Mouse (Mus musculus): ENCODE measurements around the gene Tceanc2.

Gene Tceanc2

DNA sequence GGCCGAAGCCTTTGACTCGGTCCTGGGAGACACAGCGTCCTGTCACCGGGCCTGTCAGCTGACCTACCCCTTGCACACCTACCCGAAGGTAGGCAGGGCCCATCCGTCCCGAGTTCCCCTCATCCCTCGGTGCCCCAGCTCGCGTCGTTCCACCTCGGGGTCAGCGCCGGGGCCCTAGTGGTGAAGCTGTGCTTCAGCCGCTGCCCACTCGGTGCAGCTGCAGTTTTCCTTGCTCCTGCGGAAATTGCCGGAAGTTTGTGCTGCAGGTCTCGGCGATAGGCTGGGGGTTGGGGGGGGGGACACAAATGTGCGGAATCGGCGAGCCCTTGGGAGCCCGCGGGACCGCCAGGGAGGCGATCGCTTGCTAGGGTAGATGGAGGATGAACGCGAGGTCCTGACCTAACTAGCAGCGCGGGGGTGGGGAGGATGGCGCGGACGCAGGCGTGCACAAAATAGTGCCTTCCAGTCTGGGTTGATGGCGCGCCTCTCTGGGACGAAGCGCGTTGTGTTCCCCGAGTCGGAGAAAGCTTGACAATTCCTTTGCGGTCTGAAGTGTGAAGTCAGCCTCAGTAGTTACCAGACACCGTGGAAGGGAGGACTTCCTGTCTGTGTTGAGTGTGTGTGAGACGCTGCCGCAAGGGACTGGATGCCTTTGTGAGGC lies at the start of gene Tceanc2:
Gene Tceanc2, minus strand, starts transcription at position 287 of the 661 bp plus-strand sequence.
- DNase-seq: peak; percentile 75

DNA sequence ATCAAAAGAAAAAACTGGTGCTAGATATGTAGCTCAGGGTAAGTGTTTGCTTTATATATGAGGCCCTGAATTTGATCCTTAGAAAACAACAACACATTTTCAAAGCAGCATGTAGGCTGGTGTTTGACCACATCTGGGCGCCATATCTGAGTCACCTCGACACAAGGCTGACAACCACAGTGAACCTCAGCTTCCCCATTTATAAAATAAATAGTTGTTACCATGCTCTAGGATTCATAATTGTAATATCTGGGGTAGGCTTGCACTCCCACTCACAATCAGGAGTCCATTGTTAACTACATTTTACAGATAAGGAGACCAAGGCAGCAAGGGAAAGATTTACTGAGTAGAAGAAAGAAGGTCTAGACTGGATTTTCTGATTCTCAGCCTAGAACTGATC lies 47.4 kb upstream of the Tceanc2 start:
- no peak for DNase-seq

DNA sequence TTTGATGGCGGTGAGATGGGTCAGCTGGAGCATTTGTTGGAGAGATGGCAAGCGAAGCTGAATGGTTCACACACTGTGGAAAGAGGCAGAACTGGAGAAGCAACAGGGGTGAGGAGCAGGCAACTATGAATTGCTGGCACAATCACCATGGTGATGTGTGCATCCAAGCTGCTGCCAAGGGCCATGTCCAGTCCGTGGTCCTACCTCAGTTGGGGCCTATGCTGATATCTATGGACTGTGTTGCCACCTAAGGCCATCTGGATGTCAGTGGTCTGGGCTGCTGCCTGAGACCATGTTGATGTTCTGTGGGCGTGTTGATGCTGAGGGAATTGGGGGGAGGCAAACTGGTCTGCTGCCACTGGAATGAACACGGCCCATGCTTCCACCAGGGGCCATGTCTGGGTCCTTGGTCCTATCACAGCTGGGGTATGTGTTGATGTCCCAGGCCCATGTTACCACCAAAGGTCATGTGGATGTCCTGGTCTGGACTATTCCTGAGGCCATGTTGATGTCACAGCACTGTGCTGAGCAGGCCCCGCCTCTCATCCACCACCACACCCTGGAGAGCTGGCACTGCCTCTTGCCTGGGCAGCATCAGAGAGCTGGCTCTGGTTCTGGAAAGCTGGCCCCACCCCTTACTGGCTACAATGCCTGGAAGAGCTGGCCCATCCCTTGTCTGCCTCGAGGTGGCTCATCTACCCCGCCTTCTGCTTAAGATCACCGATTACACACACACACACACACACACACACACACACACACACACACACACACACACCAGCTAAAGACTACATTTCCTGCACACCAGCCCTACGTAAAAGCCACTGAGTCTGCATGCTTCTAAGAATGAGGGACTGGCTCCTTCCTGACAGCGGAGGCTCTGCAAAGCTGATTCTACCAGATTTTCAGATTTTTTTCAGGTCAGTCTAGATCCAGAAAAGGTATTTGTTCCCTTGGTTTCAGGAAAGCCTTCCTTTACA lies 44.6 kb upstream of the Tceanc2 start:
- no peak for DNase-seq

DNA sequence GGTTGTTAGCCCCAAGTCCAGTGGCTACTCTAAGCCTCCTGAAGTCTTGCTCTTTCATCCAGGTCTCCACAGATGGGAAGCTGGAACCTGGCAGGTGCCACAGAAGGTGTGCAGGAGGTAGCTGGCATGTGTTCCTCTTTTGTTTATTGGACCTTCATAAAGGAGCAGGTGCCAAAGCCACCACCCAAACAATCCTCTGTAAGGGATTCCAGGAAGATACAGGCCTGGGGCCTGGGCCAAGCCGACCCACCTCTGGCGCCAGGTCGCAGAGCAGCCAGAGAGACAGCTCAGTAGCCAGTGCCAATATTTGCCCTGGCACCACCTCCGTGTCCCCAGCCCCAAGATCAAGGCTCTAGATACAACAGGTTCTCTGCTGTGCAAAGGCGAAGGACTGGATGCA lies 42.6 kb upstream of the Tceanc2 start:
- no peak for DNase-seq

DNA sequence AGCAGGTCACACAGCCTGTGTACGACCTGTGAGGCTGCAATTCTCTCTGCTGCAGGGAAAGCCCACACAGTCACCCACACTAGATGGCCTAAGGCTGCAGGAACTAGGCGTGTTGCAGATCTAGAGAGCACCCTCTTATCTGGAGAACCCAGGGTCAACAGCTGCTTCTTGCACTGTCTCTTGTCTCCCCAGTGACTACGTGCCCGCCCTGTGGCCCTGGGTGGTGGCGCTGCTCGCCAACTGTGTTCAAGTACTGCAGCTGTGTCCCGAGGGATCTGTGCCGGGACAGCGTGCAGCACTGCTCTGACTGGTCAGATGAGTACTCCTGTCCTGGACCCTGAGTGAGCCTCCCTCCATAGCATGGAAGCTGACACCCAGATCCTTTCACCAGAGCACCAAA lies 38.7 kb upstream of the Tceanc2 start:
- no peak for DNase-seq

DNA sequence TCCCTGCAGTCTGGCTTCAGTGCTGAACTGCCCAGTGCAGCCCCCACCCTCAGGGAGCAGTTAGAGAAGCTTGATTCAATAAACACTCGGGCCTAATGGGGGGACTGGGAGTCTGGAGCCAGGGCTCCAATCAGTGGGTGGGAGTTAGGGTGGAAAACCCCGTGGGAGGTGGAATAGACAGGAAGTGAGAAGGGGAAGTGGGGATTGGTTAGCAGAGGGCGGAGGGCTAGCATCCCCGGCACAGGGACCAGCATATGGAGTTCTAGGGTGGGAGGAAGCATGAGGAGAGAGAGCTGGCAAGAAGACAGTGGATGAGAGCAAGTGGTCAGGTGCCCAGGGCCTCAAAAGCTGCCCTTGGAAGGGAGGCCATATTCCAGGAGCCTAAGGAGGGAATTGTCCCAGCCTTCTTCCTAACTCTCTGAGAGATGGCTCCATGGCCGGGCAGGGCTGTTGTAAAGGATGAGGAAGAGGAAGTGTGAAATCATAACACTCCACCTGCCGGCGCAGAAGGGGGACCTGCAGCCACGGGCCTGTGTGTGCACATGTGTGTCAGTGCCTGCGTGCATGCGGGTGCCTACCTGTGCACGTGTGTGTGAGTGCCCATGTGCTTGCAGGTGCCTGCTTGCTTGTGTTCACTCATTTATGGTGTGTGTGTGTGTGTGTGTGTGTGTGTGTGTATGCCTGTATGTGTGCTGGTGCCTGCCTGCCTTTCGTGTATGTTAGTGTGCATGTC lies 34.5 kb upstream of the Tceanc2 start:
- no peak for DNase-seq

DNA sequence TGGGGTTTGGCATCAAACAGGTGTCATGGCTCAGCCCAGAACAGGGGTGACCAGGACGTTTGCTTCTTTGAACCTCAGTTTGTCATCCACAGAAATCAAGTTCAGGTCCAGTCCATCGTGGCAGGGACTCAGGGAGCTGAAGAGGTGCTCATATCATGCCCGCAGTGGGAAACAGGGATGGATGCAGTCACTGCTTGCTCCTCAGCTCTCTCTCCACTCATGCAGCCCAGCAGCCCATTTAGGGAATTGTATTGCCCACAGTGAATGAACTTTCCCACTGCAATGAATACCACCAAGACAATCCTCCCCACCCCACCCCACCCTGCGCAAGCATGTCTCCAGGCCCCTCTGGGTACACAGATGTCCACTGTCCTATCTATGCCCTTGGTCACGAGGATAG lies 33.0 kb upstream of the Tceanc2 start:
- DNase-seq: no peak

DNA sequence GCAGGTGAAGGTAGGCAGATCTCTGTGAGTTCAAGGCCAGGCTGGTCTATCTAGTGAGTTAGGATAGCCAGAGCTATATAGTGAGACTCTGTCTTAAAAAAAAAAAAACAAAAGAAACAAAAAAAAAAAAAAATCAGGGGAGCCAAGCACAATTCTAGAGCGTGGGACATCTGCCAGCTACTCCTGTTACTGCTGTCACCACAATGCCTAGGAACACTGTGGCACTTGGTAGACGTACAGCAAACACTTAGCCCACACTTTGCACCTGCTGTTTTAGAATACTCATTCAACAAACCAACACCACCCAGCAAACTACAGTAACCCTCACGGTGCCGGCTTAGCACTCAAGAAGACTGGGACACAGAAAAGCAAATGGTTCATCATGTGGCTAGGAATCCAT lies 32.5 kb upstream of the Tceanc2 start:
- DNase-seq: no peak

DNA sequence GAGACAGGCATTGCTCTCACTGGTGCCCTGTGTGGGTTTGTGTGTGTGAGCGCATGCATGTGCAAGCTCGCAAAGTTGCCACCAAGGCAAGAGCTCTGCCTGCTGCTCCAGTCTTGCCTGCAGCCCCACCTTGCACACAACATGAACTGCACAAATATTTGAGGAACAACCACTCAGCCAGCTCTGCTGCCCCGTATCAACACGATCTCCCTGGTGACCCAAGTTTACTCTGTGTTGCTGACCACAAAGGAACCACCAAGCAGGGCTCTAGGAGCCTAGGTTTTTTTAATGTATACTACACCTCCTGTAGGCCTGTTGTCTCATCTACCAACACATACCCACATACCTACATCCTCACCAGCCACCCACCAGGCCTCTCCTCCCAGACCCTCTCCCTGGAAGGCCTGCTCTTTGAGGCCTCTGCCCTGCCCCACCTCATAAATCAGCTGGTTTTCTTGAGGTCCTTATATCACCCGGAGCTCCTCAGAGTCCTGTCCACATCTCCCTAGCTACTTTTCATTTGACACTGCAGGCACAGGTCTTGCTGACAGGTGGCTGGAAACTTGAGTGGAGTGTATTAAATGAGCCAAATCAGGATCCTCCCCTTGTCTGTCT lies 31.7 kb upstream of the Tceanc2 start:
- no peak for DNase-seq

DNA sequence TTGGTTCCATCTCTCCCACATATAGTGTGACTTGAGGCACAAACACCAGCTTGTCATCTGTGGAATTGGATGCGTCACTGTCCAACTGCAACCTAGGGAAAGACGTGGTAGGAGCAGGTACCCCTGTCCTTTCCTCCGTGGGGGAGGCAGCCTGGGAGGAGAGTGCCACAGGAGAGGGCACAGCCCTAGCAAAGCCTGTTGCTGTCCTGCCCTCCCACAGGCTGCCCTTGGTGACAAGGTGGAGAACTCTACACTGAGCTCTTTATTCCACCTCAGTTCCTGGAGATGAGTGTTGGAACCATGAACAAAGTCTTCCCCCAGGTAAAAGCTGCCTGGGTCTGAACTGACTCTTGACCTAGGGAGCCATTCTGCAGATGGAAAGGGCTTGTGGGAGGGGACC lies 30.0 kb upstream of the Tceanc2 start, which contains the start of gene Ldlrad1:
Gene Ldlrad1, plus strand, starts transcription at position 301 of the 400 bp plus-strand sequence.
- no peak for DNase-seq

DNA sequence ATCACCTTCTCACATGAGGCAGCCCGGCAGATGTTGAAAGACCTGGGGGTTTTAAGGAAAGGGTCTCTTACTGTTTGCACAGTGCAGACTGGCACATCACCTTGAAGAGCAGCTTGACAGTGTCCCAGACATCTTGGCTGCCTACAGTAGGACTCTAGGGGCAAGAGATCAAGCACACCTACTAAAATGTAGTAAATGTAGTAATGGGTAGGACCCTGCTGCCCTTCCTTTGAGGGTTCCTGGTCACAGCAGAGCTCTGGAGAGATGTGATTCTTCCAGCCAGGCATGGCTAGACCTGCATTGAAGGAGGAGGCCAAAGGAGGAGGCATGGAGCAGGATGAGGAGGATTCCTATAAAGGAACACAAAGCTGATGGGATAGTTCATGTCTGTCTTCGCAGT lies 28.1 kb upstream of the Tceanc2 start:
- DNase-seq: no peak

DNA sequence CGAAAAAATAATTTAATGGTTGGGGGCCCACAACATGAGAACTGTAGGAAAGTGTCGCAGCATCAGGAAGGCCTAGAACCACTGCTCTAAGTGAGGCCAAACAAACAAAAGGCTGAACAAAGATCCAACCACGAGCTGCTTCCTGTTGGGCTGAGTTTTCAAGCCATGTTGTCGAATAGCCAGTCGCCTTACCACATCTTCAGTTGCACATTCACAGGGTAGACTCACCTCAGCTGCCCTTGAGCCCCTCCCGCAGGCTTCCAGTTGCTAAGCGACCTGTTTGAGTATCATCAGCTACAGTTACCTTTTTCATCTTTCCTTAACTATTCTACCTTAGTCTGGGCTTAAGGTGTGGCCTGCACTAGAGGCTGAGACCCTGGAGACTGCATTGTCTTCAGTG lies 24.1 kb upstream of the Tceanc2 start:
- DNase-seq: peak; percentile 22

DNA sequence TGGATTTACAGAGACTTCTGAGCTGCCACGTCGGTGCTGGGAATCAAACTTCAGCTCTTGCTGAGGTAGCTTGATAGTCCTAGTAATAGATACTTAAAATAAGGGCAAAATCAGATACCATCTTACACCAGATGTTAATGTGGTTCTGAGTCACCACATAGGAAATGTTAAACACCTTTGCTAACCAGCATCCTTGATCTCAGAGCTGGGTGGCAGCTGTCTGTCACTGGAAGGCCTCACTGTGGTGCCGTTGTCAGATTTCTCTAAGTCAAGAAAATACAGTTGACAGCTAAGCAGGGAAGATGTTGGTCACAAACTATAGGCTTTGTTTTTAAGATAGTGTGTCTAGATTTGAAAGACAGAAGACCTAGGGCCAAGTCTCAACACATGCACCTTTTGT lies 22.9 kb upstream of the Tceanc2 start:
- DNase-seq: peak; percentile 38

DNA sequence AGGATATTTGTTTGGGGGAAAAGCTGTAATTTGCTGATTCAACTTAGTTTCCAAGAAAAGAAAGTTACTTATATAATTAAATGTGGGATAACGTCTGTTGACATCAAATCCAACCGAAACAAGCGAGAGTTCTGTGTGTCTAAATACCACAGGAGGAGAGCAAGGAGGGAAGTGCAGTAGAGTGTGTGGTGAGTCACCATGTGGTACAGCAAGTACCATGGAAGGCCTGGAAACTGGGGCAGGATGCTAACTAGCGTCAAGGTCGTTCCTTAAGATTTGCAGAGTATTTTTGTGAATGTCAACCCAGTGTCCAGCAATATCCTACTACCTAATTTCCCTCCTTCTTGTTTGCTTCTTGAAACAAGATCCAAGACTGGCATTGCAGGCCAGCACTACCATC lies 19.2 kb upstream of the Tceanc2 start:
- no peak for DNase-seq

DNA sequence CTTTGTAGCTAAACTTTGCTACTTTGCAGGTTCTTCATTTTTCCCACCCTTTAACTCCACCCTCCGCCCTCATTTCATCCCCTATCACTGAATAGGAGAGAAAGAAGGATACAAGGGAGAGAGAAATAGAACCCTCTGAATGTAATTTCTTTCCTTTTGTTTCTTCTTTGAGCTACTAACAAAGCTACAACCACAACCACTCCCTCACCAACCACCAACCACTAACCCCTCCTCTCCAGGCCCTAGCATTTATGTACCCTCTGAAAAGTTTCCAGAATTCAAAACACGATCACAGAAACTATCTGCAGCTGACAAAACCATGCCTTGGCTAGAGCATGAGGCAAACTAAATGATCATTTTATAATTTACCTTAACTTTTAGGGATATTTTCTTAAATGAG lies 17.5 kb upstream of the Tceanc2 start:
- no peak for DNase-seq

DNA sequence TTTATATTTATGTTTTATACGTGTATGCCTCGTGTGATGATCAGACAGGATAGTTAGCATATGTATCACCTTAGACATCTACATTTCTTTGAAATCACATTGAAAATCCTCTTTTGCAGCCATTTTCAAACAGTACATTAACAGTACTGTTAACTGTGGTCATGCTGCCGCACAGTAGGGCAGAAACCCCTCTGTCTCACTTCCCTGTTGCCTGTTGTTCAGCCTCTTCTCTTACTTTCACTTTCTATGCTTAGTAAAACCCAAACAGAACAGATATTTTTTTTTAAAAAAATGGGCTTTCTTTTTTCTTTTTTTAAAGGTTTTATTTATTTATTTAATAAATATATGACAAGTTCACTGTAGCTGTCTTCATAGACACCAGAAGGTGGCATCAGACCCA lies 14.9 kb upstream of the Tceanc2 start:
- DNase-seq: no peak

DNA sequence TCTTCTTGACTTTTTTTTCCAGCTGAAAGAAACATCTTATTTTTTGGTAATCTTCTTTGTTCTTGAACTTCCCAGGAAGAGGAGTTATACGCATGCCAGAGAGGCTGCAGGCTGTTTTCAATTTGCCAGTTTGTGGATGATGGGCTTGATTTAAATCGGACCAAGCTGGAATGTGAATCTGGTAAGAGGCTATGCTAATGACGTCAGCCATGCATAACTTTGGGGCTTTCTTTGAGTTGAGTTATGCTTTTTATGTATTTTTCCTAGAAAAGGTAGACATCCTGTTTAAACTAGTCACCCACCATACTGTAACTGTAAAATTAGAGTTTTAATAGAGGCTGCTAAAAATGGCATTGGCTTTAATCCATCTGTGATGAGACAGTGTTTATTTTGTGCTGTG lies 6.8 kb upstream of the Tceanc2 start:
- no peak for DNase-seq

DNA sequence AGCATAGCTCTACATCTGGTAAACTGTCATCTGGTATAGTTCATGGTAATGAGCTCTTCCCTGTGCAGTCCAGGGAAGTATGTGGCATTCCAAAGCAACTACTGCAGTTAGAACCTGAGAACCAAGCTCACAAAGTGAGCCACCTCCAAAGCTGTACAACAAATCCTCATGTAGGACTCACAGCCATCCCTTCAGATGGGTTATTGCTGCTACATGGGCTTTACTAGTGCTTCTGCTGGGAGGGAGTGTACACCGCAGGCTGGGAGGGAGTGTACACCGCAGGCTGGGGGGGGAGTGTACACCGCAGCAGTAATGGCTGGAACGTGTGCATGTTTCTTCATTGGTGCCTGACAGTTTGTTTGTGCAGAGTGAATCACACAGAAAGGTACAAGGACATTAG lies 4.3 kb upstream of the Tceanc2 start:
- DNase-seq: no peak

DNA sequence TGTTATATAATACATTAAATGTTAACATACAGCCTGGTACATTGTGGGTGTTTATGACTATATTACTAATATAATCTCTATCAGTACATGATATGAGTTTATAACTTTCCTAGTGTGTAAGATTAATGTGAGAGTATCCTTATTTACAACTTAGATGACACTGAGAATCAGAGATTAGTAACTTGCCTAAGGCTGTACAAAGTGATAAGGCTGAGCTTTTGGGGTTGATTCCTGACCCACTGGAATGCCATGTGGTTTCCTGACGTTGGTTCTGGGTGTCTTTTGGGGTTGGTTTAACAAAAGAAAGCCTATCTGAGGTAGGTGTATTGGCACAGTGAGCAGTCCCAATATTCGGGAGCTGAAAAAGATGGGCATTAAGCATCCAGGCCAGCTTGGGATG lies 3.9 kb upstream of the Tceanc2 start:
- no peak for DNase-seq

DNA sequence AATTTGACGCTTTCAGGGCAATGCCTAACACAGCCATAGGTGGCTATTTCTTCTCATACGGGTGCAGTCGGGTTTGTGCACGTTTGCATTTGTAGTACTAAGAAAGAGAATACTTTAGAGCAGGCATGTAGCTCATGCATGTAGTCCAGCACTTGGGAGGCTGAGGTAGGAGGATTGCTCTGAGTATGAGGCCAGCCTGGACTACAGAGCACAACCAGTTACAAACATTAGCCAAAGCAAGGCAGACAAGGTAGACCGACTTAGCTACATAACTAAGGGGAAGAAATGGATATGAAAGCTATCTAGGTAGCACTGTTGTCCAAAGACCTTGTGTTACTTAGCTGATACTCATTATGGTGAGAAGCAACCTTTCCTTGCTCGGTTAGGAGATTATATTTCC lies 3.0 kb upstream of the Tceanc2 start:
- no peak for DNase-seq

DNA sequence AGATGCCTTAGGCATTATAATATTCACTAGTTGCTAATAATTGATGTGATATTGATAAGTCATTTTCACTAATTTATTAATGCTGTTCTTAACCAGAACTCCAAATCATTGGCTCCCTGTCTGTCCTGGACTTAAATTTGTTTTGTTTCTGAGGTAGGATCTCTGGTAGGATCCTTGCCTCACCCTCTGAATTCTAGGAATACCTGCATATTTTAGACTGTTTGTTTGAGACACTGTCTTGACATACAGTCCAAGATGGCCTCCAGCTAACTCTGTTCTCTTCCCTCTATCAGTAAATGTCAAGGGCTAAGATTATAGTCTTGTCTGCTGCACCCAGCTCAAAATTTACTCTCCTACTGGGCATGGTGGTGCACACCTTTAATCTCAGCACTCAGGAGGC lies 1.8 kb upstream of the Tceanc2 start:
- DNase-seq: no peak

DNA sequence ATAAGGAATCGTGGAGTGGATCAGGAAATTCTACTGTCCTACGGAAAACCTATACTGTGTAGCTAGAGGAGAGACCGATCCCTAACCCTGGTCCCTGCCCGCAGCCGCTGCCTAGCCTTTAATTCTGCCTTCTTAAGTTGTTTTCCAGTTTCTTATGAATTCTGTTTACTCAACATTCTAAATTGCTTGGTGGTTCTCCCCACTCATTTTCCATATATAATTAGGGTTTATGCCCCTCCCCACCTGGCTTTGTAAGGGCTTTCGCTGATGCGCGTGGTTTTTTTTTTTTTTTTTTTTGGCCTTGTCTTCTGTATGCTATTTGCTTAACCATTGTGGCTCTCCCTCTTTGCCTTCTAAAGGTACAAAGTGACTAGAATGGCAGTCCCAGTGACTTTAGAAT lies 645 bp upstream of the Tceanc2 start:
- DNase-seq: no peak

DNA sequence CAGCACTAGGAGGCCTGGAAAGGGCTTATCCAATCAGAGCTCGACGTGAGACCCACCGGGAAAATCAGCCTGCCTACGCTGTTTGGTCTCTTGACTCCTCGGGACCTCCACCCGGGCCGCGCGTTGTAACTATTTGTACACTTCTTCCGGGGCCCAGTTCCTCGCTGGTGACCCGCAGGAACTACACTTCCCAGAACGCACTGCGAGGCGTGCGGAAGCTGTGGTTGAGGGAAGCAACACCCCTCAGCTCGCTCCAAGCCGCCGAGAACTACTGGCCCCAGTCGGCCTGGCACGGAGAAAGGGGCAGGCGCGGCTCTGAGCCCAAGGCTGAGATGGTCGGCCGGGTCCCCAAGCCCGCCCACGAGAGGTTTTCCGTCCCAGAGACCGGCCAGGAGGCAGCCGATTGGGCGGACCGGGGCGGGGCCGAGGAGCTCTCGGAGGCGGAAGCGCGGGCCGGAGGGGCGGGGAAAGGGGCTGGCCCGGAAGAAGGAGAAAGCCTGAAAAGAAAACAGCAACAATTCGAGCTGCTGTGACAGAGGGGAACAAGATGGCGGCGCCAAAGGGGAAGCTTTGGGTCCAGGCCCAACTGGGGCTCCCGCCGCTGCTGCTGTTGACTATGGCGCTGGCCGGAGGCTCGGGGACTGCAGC lies 610 bp downstream of the Tceanc2 start, which contains the start of gene Tmem59:
Gene Tmem59, plus strand, starts transcription at position 218 of the 648 bp plus-strand sequence.
- DNase-seq: peak; percentile 96

Measured in thymus, postnatal 14 days (tissue).